Mouse (Mus musculus): ENCODE measurements around the gene Rtp3.

DNA sequence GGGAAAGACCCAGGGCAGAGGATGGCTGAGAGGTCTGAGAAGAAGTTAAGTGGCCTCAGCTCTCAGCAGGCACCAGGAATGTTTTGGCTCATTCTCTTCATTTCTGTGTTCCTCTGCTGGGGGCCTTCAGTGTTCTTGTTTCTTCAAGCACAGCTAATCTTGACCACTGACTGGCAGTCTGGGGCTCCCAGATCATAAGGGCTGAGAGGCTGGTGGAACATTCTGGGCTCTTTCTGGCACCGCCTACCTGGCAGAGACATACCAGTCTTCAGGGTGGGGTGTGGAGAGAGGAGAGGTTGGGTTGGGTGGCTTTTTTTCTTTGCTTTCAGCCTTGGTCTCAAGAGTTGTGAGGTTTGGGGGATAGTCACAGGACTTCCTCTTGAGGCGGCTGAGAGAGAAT, 8.7 kb upstream of the Rtp3 start:
- no peak for TF ChIP-seq CTCF (IDR thresholded peaks at IDR 0.05; ENCODE audit: low read depth, low read length)
- no peak for TF ChIP-seq POLR2A (IDR thresholded peaks at IDR 0.05; ENCODE audit: extremely low read depth, insufficient read depth, low read length)

All from liver, adult 2 months (tissue).